Mouse (Mus musculus) small intestine, adult 2 months (tissue): ENCODE measurements at regions not wholly inside any gene's neighbourhood (a gene's known extent, or its start where the extent isn't known, plus 50 kb on each side); places are given as distances from the start of the nearest gene placed in this dataset.

Source experiments
- H3K27ac ChIP-seq: fragments of 200-500 bp; 2 replicates; pipeline ENCODE4 v1.5.1; 2012; ENCODE audit warnings: low read depth, low read length, control low read depth, inconsistent platforms; ENCODE audit not compliant: insufficient read depth
- H3K27me3 ChIP-seq: fragments of 200-500 bp; 2 replicates; pipeline ENCODE4 v1.6.1; 2012; ENCODE audit warnings: mild to moderate bottlenecking, moderate library complexity, low read length, inconsistent platforms; ENCODE audit not compliant: control insufficient read depth, insufficient read depth
- H3K36me3 ChIP-seq: fragments of 200-500 bp; 2 replicates; pipeline ENCODE4 v1.6.1; 2012; ENCODE audit warnings: mild to moderate bottlenecking, low read length, control low read depth, inconsistent platforms; ENCODE audit not compliant: control insufficient read depth, insufficient read depth
- H3K4me1 ChIP-seq: fragments of 200-500 bp; 2 replicates; pipeline ENCODE4 v1.6.1; 2012; ENCODE audit warnings: low read length, inconsistent platforms, mixed read lengths; ENCODE audit not compliant: control insufficient read depth, insufficient read depth, insufficient read length
- H3K4me3 ChIP-seq: fragments of 200-500 bp; 2 replicates; pipeline ENCODE4 v1.5.1; 2012; ENCODE audit warnings: low read depth, mild to moderate bottlenecking, control low read depth, inconsistent platforms, low read length, moderate library complexity
- CTCF ChIP-seq: fragments of 200-500 bp; IDR thresholded peaks from 2 replicates; pipeline ENCODE4 v1.5.1; 2012; ENCODE audit warnings: low read depth, mild to moderate bottlenecking, control low read depth, inconsistent platforms, low read length, moderate library complexity, mixed read lengths; ENCODE audit not compliant: insufficient replicate concordance, insufficient read length; ENCODE audit errors: extremely low read depth
- POLR2A ChIP-seq: fragments of 200-500 bp; IDR thresholded peaks from 2 replicates; pipeline ENCODE4 v1.6.1; 2012; ENCODE audit warnings: low read depth, mild to moderate bottlenecking, control low read depth, inconsistent platforms, low read length, moderate library complexity
- WGBS: fragments of 180-500 bp; shearing (Covaris S2); methylation state at CpG from one replicate; pipeline ENCODE4 v1.1.7; 2018; 5-methylcytosine and 5-hydroxymethylcytosine counted together

DNA sequence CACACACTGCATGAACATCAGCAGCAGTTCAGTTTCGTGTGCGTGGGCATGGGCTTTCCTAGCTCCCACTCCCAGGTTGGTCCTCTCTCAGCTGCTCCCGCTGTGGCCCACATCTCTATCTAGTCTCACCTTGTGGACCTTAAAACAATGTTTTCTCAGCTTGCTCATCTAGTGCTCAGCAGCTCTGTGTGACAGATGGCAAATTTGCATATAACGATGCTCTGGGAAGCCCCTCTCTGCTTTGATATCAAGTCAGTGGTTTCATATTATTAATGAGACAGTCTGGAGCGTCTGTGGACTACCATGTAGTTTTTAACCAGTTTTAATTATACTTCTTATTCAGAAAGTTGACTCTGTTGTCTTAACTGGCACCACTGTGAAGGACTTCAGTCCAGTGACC is 179.0 kb upstream of the Wdfy3 start:
- WGBS, result 86% methylated on average over 5 of the region's 5 CpGs
- no peaks in the 10 kb centered on the region for H3K36me3 ChIP-seq
- no peaks in the 10 kb centered on the region for H3K27me3 ChIP-seq
- no peaks in the 10 kb centered on the region for H3K4me1 ChIP-seq
- no peak overlapping the region for H3K4me3 ChIP-seq
- H3K27ac ChIP-seq, result no peak overlapping the region
- TF ChIP-seq POLR2A (no peak), CTCF (no peak)

DNA sequence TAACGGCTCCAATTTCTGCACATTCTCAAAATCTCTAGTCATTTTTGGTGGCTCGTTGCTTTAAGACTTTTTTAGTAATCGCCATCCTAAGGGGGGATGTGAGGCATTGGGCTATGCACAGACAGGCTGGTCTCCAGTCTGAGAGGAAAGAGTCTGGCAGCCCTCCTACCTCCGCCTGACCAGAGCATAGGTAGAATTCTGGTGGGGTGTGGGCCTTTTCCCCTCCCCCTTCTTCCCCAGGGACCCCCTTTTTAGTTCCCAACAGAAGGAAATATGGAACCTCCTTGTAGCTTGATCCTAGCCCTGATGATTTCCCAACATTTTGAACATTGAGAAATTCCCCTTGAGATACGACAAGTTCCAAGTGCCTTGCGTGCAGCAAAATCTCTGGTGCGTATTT is 181.4 kb upstream of the Wdfy3 start:
- H3K4me3 ChIP-seq, result no peak overlapping the region
- no peaks in the 10 kb centered on the region for H3K4me1 ChIP-seq
- WGBS, result 89% methylated on average over 7 of the region's 7 CpGs
- H3K36me3 ChIP-seq, result no peaks in the 10 kb centered on the region
- TF ChIP-seq POLR2A, result no peak
- TF ChIP-seq CTCF, result no peak
- H3K27me3 ChIP-seq, result no peaks in the 10 kb centered on the region
- H3K27ac ChIP-seq, result no peak overlapping the region

DNA sequence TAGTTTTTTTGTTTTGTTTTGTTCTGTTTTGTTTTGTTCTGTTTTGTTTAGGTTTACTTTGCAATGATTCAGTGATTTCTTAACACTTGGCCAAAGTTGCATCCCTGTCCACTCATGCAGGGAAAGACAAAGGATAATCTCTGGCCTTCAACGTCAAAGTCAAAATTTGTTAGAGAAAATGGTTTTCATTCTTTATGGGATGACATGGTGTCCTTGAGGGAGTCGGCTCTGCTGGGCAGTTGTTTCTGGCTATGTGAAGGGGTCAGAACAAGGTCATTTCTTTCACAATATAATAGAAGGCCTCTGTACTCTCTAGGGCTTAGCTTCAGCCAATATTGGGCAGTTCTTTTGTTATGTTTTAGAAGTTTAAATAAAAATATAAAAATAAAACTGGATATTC is 184.1 kb upstream of the Wdfy3 start:
- Histone ChIP-seq H3K4me3 (no peak overlapping the region), H3K36me3 (no peaks in the 10 kb centered on the region), H3K27ac (no peak overlapping the region), H3K4me1 (no peaks in the 10 kb centered on the region), H3K27me3 (no peaks in the 10 kb centered on the region)
- TF ChIP-seq POLR2A (no peak), CTCF (no peak)
- 61% methylated on average over 2 of the region's 2 CpGs for WGBS

DNA sequence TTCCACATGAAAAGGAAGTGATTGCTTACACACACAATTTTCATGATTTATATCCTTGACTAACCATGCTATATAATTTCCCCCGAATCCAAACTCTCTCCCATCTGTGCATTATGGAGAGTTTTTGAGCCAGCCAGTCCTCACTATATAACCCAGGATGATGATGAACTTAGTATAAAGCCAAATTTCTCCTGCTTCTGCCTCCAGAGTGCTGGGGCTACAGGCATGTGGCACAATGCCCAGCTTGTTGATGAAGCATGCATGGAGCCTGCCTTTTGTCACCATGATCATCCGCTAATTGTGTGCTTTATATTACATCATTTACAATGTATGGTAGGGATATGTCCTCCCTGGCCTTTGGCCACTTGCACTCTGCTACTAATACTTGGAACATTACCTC is 187.4 kb upstream of the Wdfy3 start:
- H3K27me3 ChIP-seq, result no peaks in the 10 kb centered on the region
- no peaks in the 10 kb centered on the region for H3K36me3 ChIP-seq
- TF ChIP-seq POLR2A (no peak), CTCF (no peak)
- WGBS, result 71% methylated on average over 2 of the region's 2 CpGs
- H3K4me3 ChIP-seq, result no peak overlapping the region
- H3K4me1 ChIP-seq, result no peaks in the 10 kb centered on the region
- no peak overlapping the region for H3K27ac ChIP-seq

DNA sequence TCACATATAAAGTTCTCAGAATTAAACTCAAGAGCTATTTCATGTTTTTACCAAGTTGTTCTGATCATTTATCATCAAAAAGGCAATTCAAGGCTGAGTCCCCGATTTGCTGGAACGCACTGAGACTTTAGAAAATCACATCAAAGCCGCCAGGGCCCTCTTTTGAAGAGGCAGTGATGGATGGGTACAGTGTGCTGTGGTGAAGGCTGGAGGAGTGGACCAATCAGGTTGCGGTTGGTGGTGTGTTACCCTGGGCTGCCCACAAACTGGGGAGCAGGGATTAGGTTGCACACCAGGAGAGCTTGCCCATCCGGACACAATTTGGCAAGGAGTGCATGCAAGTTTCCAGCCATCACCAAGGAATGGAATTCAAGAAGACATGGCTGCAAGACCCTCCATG is 191.9 kb upstream of the Wdfy3 start:
- Histone ChIP-seq H3K4me1 (no peaks in the 10 kb centered on the region), H3K27ac (no peak overlapping the region), H3K4me3 (no peak overlapping the region), H3K27me3 (no peaks in the 10 kb centered on the region), H3K36me3 (no peaks in the 10 kb centered on the region)
- whole genome bisulfite sequencing, result 79% methylated on average over 5 of the region's 5 CpGs
- TF ChIP-seq POLR2A, result no peak
- TF ChIP-seq CTCF, result no peak

DNA sequence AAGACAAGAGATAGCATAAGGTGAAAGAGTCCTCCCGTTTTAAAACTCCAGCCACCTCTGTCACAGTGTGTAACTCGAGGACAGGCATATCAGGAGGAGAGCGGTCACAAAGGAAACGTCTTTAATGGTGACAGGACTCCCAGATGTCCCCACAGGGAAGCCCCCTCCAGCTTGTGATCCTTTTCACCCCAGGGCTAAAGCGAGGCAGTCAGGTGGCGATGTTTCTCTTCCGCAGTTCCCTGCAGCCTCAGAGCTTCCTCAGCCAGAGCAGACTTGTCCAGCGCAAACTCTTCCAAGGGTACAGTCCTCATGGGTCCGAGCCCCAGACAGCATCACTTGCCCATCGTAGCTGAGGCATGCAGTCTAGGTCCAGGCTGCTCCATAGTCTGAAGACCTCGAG is 196.7 kb upstream of the Wdfy3 start:
- no peak for TF ChIP-seq CTCF
- TF ChIP-seq POLR2A, result no peak
- no peaks in the 10 kb centered on the region for H3K36me3 ChIP-seq
- H3K4me1 ChIP-seq, result no peaks in the 10 kb centered on the region
- H3K27ac ChIP-seq, result no peak overlapping the region
- H3K4me3 ChIP-seq, result no peak overlapping the region
- 68% methylated on average over 11 of the region's 11 CpGs for WGBS
- no peaks in the 10 kb centered on the region for H3K27me3 ChIP-seq

DNA sequence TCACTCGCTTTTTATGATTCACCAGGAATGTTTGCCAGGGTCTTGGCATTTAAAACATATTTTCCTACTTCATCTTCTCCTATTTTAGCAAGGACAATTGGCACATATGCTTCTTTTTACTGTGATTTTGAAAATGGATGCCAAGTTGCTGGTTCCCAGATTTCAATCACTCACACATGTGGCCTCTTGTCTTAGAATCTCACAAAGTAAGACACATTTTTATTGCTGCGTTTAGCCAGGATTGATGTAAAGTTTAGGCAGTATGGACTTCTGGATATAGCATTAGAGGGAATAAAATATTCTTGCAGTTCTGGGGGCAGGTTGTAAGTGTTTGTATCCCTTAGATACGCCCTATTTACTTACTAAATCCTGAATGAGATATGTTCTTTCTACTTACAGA is 197.4 kb upstream of the Wdfy3 start:
- no peak overlapping the region for H3K4me3 ChIP-seq
- H3K36me3 ChIP-seq, result no peaks in the 10 kb centered on the region
- no peak for TF ChIP-seq CTCF
- TF ChIP-seq POLR2A, result no peak
- 57% methylated on average over 3 of the region's 3 CpGs for WGBS
- H3K27me3 ChIP-seq, result no peaks in the 10 kb centered on the region
- H3K4me1 ChIP-seq, result no peaks in the 10 kb centered on the region
- H3K27ac ChIP-seq, result no peak overlapping the region

DNA sequence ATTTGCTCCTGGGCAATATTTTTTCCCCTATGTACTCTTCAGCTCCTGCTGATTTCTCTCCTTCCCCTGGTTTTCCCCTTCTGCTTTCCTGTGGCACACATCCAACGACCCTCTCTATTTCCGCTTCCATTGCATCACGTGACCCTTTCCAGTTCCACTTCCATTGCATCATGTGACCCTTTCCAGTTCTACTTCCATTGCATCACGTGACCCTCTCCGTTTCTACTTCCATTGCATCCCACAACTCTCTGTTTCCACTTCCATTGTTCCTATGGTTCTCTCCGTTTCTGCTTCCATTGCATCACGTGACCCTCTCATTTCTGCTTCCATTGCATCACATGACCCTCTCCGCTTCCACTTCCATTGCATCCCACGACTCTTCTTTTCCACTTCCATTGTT is 199.5 kb upstream of the Wdfy3 start:
- H3K4me3 ChIP-seq, result no peak overlapping the region
- H3K27ac ChIP-seq, result no peak overlapping the region
- H3K27me3 ChIP-seq, result no peaks in the 10 kb centered on the region
- H3K4me1 ChIP-seq, result no peaks in the 10 kb centered on the region
- WGBS, result 87% methylated on average over 9 of the region's 9 CpGs
- no peaks in the 10 kb centered on the region for H3K36me3 ChIP-seq
- TF ChIP-seq CTCF (no peak), POLR2A (no peak)
